Mouse (Mus musculus) lung, embryonic 14.5 days (tissue): ENCODE results near the gene Iqschfp. TPM values are rescaled to one million over a fixed set of nuclear protein-coding genes. Genes with fewer than 3 reads are reported as not detected.
A peak's percentile ranks its signal among the peaks of the same experiment; 100 is the strongest.

ENCODE experiments used
- ATAC-seq: fragments of 200-750 bp; cut with Nextera tagmentation; 2 replicates; pipeline ENCODE4 v1.8.0; 2017; ENCODE audit warnings: mild to moderate bottlenecking, moderate TSS enrichment, moderate library complexity; ENCODE audit not compliant: insufficient read depth
- DNase-seq: peaks from one replicate; pipeline ENCODE4 v3.0.0-alpha.2; 2015
- H3K27ac ChIP-seq: fragments of 300-500 bp; sonication (generic); 2 replicates; pipeline ENCODE4 v1.5.1; 2014; ENCODE audit warnings: low read depth, mild to moderate bottlenecking, moderate library complexity
- H3K27me3 ChIP-seq: fragments of 300-500 bp; sonication (generic); 2 replicates; pipeline ENCODE4 v1.6.1; 2014; ENCODE audit warnings: low read length, control low read depth; ENCODE audit not compliant: insufficient read depth
- H3K36me3 ChIP-seq: fragments of 300-500 bp; sonication (generic); 2 replicates; pipeline ENCODE4 v1.6.1; 2014; ENCODE audit warnings: control low read depth; ENCODE audit not compliant: insufficient read depth
- H3K4me1 ChIP-seq: fragments of 300-500 bp; sonication (generic); 2 replicates; pipeline ENCODE4 v1.6.1; 2014; ENCODE audit warnings: antibody characterized with exemption, control low read depth; ENCODE audit not compliant: insufficient read depth
- H3K4me2 ChIP-seq: fragments of 300-500 bp; sonication (generic); 2 replicates; pipeline ENCODE4 v1.6.1; 2014; ENCODE audit warnings: mild to moderate bottlenecking
- H3K4me3 ChIP-seq: fragments of 300-500 bp; sonication (generic); 2 replicates; pipeline ENCODE4 v1.5.1; 2014; ENCODE audit warnings: low read depth, low read length
- H3K9ac ChIP-seq: fragments of 300-500 bp; sonication (generic); 2 replicates; pipeline ENCODE4 v1.6.1; 2014
- H3K9me3 ChIP-seq: fragments of 300-500 bp; sonication (generic); 2 replicates; pipeline ENCODE4 v1.6.1; 2016; ENCODE audit warnings: low read depth, low read length, control low read depth
- CTCF ChIP-seq: IDR thresholded peaks from 2 replicates; pipeline ENCODE4 v1.5.1; 2016; ENCODE audit warnings: antibody characterized with exemption, low read depth
- WGBS: fragments of 180-500 bp; shearing (Covaris S2); extraction: QIAGEN DNeasy Blood & Tissue Kit; methylation state at CpG from one replicate; pipeline ENCODE4 v1.1.7; 2014; 5-methylcytosine and 5-hydroxymethylcytosine counted together
- polyA plus RNA-seq: library from polyadenylated mRNA; unstranded; fragments of >200 nt; fragmentation: Nextera tagmentation; extraction: Ambion mirVana; gene quantifications from 2 replicates; pipeline ENCODE4 v1.2.1, GENCODE M21; 2014

Gene Iqschfp
- polyA plus RNA-seq, 1 experiment from 2014 or later, result not detected

DNA sequence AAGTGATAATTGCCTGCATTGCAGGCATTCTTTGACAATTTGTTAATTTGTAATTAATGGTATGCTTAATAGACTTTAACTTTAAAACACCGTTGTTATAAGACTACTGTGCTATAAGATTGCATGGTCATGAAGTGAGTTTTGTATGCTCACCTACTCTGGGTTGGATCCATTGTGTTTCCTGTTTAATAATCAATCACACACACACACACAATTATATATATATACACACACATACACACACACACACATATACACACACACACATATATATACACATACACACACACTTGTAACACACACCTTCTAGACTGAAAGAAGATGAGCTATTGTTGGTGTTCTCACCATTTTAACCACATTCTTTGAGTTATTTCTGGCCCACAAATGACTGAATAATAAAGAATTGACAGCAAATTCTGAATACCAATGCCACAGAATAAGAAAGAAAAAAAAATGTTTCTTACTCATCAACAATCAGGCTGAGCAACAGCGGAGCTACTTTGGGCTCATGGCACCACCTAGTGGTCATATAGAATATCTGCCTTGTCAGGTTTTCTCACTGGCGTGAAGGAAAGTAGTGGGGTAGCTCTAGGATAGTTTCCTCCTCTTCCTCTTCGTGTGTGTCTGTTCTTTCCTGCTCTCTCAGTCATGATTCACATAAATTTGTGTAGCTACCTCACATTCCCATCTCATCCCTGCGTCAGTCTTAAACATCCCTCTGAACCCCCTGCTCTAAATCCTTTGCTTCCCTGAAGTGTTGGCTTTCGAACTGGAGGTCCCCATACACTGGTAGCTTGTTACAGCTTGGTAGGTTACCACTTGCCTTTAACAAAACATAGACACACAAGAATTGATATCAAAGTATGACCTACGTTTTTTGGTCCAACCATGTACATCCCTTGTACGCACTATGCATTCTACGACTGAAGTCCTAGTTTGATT is 153.7 kb downstream of the Iqschfp start:
- Histone ChIP-seq H3K9ac (no peak overlapping the region), H3K4me3 (no peak overlapping the region), H3K36me3 (no peaks in the 10 kb centered on the region), H3K27me3 (no peaks in the 10 kb centered on the region), H3K9me3 (no peaks in the 10 kb centered on the region), H3K4me2 (no peak overlapping the region), H3K4me1 (no peaks in the 10 kb centered on the region), H3K27ac (no peak overlapping the region)
- 48% methylated on average over 9 of the region's 9 CpGs for WGBS
- DNase-seq (peak; percentile 87), ATAC-seq (peak; percentile 52; the same call in 1 of the 2 replicates)
- TF ChIP-seq CTCF, result peak; percentile 89

DNA sequence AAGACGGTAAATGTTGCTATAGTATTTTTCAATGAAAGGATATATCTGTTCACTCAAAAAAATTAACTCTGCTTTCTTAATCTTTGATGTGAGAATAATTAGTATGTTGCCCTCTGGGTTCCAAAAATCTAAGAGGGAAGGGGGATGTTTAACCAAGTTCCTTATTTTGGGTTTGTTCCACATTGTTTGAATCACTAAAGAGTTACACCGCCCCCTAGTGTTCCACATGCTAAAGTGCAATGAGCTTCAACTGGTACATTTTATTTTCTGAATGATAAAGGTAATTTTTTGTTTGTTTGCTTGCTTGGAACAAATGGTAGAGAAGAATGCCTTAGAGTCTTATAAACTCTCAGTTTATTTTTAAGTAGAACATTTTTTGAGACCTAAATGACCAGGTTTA is 161.5 kb downstream of the Iqschfp start:
- 47% methylated on average over 2 of the region's 2 CpGs for WGBS
- Histone ChIP-seq H3K4me1 (no peaks in the 10 kb centered on the region), H3K4me2 (no peak overlapping the region), H3K27ac (no peak overlapping the region), H3K36me3 (no peaks in the 10 kb centered on the region), H3K27me3 (peaks cover 5% of the 10 kb centered on the region; the same call in 1 of the 2 replicates), H3K9me3 (no peaks in the 10 kb centered on the region), H3K9ac (no peak overlapping the region), H3K4me3 (no peak overlapping the region)
- TF ChIP-seq CTCF, result peak; percentile 75
- no peak for ATAC-seq
- DNase-seq, result peak; percentile 76

DNA sequence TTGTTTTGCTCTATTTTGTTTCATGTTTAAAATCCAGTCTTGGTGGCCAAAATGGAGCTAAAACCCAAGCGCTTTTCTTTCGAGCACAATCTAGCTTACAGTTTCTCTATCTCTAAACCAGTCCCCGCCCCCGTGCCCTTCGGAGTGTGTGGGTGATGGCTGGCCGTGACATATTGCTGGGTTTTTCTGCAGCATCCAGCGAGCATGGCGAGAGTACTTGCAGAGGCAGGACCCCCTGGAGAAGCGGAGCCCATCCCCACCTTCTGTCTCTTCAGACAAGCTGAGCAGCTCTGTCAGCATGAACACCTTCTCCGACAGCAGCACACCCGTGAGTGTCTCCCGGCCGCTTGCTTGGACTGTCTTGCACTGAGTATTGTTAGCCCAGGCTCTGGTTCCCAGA is 163.0 kb downstream of the Iqschfp start:
- WGBS, result 32% methylated on average over 13 of the region's 13 CpGs
- 0 out of 2 replicates have a peak overlapping the region, but pooled peaks have one; percentile 13 for H3K9ac ChIP-seq
- no peaks in the 10 kb centered on the region for H3K4me1 ChIP-seq
- no peaks in the 10 kb centered on the region for H3K9me3 ChIP-seq
- ATAC-seq (no peak), DNase-seq (no peak)
- H3K27ac ChIP-seq, result no peak overlapping the region
- no peak for TF ChIP-seq CTCF
- no peak overlapping the region for H3K4me3 ChIP-seq
- peak overlapping the region; percentile 35; the same call in 1 of the 2 replicates for H3K4me2 ChIP-seq
- H3K36me3 ChIP-seq, result no peaks in the 10 kb centered on the region
- H3K27me3 ChIP-seq, result peaks cover 5% of the 10 kb centered on the region; the same call in 1 of the 2 replicates

DNA sequence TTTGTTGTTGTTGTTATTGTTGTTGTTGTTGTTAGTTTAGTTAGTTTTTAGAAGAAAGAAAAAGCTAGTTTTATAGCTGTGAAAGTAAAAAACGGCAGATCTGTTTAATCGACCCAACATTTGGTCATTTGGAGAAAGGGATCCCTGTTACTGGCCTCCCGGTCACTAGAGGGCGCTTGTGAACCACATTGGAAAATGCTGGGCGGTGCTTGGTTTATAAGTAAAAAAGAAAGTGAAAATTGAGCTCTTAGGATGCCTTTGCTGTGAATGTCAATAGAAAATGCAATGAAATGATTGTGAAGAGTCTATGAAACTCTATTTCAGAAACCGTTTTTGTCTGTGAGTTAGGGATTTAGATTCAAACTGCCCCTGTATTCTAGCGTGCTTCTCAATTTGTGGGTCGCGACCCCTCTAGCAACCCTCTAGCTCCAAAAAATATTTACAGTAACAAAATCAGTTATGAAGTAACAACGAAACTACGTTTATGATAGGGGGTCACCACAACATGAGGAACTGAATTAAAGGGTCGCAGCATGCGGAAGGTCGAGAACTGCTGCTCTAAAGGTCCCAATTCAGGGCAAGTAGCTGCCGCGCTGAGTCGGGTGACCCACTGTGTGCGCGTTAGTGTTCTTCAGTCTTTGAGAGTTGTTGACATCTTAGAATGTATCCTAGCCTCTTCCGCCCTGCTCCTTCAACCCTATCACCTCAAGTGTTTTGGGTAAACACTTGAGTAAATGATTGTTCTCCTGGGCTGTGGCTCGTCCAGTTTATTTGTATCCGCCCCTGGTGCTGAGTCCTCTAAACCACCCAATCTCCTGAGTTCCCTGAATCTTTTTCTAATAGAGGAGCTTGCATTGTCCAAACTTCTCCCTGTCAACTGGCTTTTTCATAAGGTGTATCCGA is 164.6 kb downstream of the Iqschfp start:
- 35% methylated on average over 23 of the region's 23 CpGs for WGBS

DNA sequence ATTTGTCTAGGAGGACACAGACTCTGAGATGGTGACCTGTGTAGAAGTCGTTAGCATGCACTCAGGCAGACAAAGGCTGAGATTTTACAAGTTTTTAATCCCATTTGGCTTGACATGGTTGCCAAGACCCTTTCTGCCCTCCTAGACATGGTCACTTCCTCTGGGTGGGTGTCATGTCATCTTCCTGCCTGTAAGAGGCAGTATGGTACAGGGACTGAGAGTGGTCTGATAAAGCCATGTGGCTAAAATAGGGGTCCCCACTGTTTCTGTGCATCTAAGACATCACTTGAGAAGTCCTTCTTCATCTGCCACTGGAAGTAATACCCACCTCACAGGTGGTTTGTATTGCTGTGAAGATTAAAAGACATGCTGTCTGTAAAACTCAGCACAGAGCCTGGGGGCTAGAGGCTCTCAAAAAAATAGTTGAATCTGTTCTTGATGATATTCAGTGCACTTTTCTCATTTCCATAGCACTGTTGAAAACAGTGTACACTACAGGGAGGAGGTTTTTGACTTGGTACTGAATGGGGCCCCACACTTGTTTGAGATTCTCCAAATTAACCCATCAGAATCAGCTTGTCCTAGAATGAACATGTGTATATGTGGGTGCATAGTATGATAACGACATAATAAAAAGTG is 167.2 kb downstream of the Iqschfp start:
- H3K36me3 ChIP-seq, result no peaks in the 10 kb centered on the region
- no peaks in the 10 kb centered on the region for H3K9me3 ChIP-seq
- H3K4me3 ChIP-seq, result no peak overlapping the region
- WGBS, result 41% methylated on average over 2 of the region's 2 CpGs
- no peaks in the 10 kb centered on the region for H3K4me1 ChIP-seq
- peaks cover 5% of the 10 kb centered on the region; the same call in 1 of the 2 replicates for H3K27me3 ChIP-seq
- no peak overlapping the region for H3K27ac ChIP-seq
- no peak for ATAC-seq
- no peak overlapping the region for H3K9ac ChIP-seq
- no peak overlapping the region for H3K4me2 ChIP-seq
- peak; percentile 64 for DNase-seq
- peak; percentile 83 for TF ChIP-seq CTCF

More for the DNA sequence above, 164.6 kb downstream of the Iqschfp start:
- ATAC-seq (peak; percentile 38; the same call in 1 of the 2 replicates), DNase-seq (peak; percentile 94)
- Histone ChIP-seq H3K4me3 (peak overlapping the region; percentile 35), H3K4me2 (peak overlapping the region; percentile 60), H3K9me3 (no peaks in the 10 kb centered on the region), H3K36me3 (no peaks in the 10 kb centered on the region), H3K27ac (no peak overlapping the region), H3K4me1 (no peaks in the 10 kb centered on the region), H3K27me3 (peaks cover 5% of the 10 kb centered on the region; the same call in 1 of the 2 replicates), H3K9ac (peak overlapping the region; percentile 26; the same call in 1 of the 2 replicates)
- peak; percentile 83 for TF ChIP-seq CTCF

DNA sequence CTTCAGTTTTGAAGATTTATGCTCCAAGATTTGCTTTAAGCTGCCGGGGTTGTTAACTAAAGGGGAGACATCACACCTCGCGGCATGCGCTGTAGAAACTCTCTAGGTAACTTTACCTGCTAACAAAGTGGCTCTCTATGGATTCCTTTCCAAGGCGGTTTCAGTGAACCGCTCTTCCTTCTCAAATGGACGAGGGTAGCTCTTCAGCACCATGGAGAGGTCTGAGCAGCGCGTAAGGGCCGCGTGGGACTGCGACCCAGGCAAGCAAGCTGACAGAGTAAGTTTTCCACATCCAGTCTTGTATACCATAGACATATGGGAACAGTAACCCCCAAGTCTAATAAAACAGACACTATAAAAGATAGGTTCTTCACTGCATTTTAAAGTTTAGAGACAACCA is 172.7 kb downstream of the Iqschfp start, which contains the start of gene Schip1:
Gene Schip1, plus strand, starts transcription at position 72 of the 400 bp plus-strand sequence.
- WGBS, result 26% methylated on average over 12 of the region's 12 CpGs
- TF ChIP-seq CTCF, result no peak
- Histone ChIP-seq H3K4me1 (no peaks in the 10 kb centered on the region), H3K36me3 (no peaks in the 10 kb centered on the region), H3K4me2 (no peak within 1 kb of the TSS), H3K9me3 (no peaks in the 10 kb centered on the region), H3K27ac (no peak within 1 kb of the TSS), H3K9ac (no peak within 1 kb of the TSS), H3K4me3 (no peak within 1 kb of the TSS), H3K27me3 (no peaks in the 10 kb centered on the region)
- DNase-seq, result peak; percentile 92
- ATAC-seq, result no peak
